Mouse (Mus musculus): ENCODE measurements around the gene Olfr948.

Gene Olfr948

DNA sequence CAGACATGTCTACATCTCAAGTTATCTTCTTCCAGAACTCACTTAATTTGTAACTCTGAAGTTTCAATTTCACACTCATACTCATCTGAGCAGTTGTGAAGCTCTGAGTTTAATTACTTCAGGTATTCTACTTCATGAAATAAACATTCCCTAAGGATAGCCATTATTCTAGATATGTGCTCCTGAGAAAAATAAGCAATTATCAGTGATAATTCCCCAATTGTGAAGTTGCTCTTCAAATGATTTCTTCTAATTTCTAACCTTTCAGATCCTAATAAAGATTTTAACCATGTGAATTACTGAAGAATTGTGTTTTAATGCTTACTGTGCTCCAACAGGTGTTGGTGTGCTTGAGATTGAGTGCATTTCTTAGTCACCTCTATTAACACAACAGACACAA lies at the start of gene Olfr948:
TSS of gene Olfr948 (minus strand) at position 101 of the 400 bp plus-strand sequence.
- DNase-seq (ENCODE audit: low read depth, low spot score) = no peak

DNA sequence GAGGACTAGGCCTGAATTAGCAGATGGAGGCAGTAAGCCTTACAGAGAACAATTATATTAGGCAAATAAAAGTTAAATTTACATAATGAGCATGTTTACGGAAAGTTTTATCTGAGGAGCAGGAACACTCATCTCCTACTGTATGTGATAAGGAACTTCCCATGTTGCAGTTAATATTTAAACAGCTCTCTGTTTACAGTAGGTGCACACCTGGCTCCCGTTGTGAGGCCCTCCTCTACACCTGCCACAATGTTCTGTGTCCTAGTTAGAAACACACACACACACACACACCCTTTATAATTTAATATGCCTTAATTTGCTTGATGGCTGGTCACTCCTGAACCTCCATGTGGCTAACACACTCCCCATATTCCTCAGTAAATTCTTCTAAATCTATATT lies 38.7 kb downstream of the Olfr948 start:
- no peak for DNase-seq (ENCODE audit: low read depth, low spot score)

DNA sequence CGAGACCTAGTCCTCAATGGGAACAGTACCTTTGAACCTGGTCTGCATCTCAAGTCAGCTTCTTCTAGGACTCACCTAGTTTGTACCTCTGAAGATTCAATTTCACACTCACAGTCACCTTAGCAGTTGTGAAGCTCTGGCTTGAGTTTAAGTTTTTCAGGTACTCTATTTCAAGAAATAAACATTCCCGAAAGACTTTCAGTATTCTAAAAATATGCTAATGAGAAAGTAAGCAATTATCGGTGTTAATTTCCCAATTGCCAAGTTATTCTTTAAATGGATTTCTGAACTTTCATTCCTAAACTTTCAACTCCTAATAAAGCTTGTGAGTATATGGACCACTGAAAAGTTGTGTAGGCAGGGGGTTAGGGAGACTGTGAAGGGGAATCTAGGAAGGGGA lies 49.1 kb downstream of the Olfr948 start, which contains the start of gene Olfr945:
TSS of gene Olfr945 (minus strand) at position 101 of the 400 bp plus-strand sequence.
- DNase-seq (ENCODE audit: low read depth, low spot score) = no peak
